Mouse (Mus musculus) limb, embryonic 12.5 days (tissue): Measurements from ENCODE around the gene Fam19a4. TPM values are rescaled to one million over a fixed set of nuclear protein-coding genes. Genes with fewer than 3 reads are reported as not detected.

Experiments
- polyA plus RNA-seq: library from polyadenylated mRNA; unstranded; fragments of >200 nt; fragmentation: Nextera tagmentation; extraction: Ambion mirVana; gene quantifications from 2 replicates; pipeline ENCODE4 v1.2.1, GENCODE M21; 2016

Fam19a4 gene
- polyA plus RNA-seq, 1 experiment from 2014 or later = 0.71 TPM

Other genes starting within 250 kb of the Fam19a4 start
- 13.3 and 14.7 TPM in 2 replicates for gene Eogt, start 88.8 kb upstream of the Fam19a4 start, polyA plus RNA-seq
- gene Tmf1, start 118.7 kb upstream of the Fam19a4 start, polyA plus RNA-seq = 32.0 and 38.3 TPM in 2 replicates
- gene Uba3, start 145.2 kb upstream of the Fam19a4 start, polyA plus RNA-seq = 96.6 and 99.4 TPM in 2 replicates
- 45.0 and 47.7 TPM in 2 replicates for gene Arl6ip5, start 150.3 kb upstream of the Fam19a4 start, polyA plus RNA-seq
- gene Lmod3, start 192.3 kb upstream of the Fam19a4 start, polyA plus RNA-seq = 4.6 and 5.5 TPM in 2 replicates